Mouse (Mus musculus): ENCODE measurements around the gene Cc2d1a. TPM values are rescaled to one million over a fixed set of nuclear protein-coding genes. Genes with fewer than 3 reads are reported as not detected.

Gene Cc2d1a
- polyA plus RNA-seq, 1 experiment from 2014 or later = 19.5 TPM

DNA sequence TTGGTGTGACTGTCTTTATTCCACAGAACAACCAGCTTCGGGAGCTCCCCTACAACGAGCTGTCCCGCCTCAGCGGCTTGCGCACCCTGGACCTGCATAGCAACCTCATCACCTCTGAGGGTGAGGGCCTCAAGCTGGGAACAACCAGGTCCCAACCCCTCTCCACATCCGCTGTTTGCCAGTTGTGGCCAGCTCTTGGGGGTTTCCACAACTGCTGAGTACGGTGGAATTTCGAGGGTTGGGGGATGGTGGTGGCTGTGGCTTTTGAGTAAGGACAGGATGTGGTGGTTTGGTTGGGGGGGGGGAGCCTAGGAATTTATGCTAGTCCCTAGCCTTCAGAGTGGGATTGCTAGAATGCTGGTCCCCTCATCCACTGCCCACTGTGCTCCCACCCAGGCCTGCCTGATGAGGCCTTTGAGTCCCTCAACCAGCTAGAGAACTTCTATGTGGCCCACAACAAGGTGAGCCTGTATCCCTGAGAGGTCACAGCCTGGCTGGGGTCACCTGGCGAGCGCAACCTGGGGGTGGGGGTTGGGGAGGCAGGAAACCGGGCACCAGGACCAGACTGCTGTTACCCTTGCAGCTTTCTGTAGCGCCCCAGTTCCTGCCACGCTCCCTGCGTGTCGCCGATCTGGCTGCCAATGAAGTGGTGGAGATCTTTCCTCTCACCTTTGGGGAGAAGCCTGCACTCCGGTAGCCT is 20.4 kb downstream of the Cc2d1a start:
- no peak for ATAC-seq (ENCODE audit: low FRiP score, low read depth)
- Histone ChIP-seq H3K4me2 (replicated peaks) (no peak overlapping the region), H3K9me3 (no peaks in the 10 kb centered on the region), H3K27ac (replicated peaks) (no peak overlapping the region), H3K9ac (replicated peaks) (no peak overlapping the region), H3K36me3 (peaks cover 8% of the 10 kb centered on the region), H3K4me1 (peaks cover 4% of the 10 kb centered on the region; the same call in 1 of the 2 replicates), H3K4me3 (no peak overlapping the region), H3K27me3 (0 out of 2 replicates have a peak, but pooled peaks cover 15% of the 10 kb centered on the region)
- 77% methylated on average over 17 of the region's 17 CpGs for WGBS

DNA sequence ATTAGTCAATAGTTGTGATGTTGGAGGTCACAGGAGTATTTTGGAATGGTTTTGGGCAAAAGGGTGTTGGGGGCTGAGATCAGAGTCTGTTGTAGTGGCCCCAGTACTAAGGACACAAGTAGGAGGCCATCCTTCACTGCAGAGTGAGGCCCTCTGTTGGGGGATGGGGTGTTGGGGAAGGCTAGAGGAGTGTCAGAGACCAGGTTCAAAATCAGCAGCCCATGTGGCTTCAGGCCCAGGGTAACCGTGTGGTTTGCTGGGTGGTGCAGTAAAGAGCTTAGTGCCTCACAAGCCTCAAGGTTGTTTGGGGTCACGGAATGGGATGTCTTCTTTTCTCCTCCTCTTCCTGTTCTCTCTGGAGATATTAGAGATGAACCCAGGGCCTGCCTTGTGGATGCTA is 21.0 kb downstream of the Cc2d1a start:
- no peak for ATAC-seq (ENCODE audit: low FRiP score, low read depth)
- Histone ChIP-seq H3K36me3 (peaks cover 2% of the 10 kb centered on the region; the same call in 1 of the 2 replicates), H3K9ac (replicated peaks) (no peak overlapping the region), H3K27ac (replicated peaks) (no peak overlapping the region), H3K27me3 (0 out of 2 replicates have a peak, but pooled peaks cover 15% of the 10 kb centered on the region), H3K4me3 (no peak overlapping the region), H3K9me3 (no peaks in the 10 kb centered on the region), H3K4me1 (peaks cover 4% of the 10 kb centered on the region; the same call in 1 of the 2 replicates), H3K4me2 (replicated peaks) (no peak overlapping the region)
- WGBS = 79% methylated on average over 2 of the region's 2 CpGs

DNA sequence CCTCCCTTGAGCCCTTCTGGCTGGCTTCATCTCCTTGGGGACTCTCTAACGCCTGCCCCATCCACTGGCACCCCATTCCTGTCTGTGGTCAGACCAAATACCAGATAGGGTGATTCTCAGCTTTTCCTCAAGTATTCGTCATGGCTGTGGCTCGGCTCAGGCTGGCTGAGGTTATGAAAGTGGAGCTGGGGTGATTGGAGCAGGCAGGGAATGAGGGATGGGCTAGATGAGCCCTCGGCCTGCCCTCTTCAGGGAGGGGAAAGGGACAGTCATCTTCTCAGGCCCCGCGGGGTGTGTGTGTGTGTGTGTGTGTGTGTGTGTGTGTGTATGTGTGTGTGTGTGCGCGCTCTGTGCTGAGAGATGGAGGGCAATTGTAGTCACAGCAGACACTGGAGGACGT is 22.1 kb downstream of the Cc2d1a start, which contains the start of gene Podnl1:
TSS of gene Podnl1 (plus strand) at position 334 of the 400 bp plus-strand sequence.
- no peaks in the 10 kb centered on the region for H3K9me3 ChIP-seq
- no peaks in the 10 kb centered on the region for H3K36me3 ChIP-seq
- ATAC-seq (ENCODE audit: low FRiP score, low read depth) = no peak
- no peak within 1 kb of the TSS for H3K4me3 ChIP-seq
- H3K4me1 ChIP-seq = peaks cover 2% of the 10 kb centered on the region; the same call in 1 of the 2 replicates
- no peak within 1 kb of the TSS for H3K27ac ChIP-seq (replicated peaks)
- H3K27me3 ChIP-seq = 0 out of 2 replicates have a peak, but pooled peaks cover 7% of the 10 kb centered on the region
- H3K4me2 ChIP-seq (replicated peaks) = no peak within 1 kb of the TSS
- H3K9ac ChIP-seq (replicated peaks) = no peak within 1 kb of the TSS
- WGBS = 63% methylated on average over 7 of the region's 9 CpGs

DNA sequence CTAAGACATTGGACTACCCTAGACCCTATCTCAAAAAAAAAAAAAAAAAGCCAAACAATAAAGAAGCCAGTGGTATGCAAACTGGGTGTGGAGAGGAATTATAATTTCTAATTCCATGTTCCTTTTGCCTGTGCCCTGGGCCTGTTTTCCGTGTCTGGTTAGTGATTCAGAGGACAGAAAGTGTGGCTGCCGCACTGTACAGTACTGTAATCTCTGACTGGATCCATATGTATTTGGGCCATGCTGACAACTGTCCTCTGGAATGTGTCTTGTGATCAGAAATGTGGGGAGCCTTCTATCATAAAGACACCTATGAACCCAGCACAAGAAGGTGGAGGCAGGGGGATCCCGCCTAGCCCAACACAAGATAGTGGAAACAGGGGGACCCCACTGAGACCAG is 25.6 kb downstream of the Cc2d1a start:
- Histone ChIP-seq H3K27ac (replicated peaks) (no peak overlapping the region), H3K4me2 (replicated peaks) (no peak overlapping the region), H3K36me3 (no peaks in the 10 kb centered on the region), H3K4me3 (no peak overlapping the region), H3K4me1 (no peaks in the 10 kb centered on the region), H3K9me3 (no peaks in the 10 kb centered on the region), H3K27me3 (no peaks in the 10 kb centered on the region), H3K9ac (replicated peaks) (no peak overlapping the region)
- 87% methylated on average over 3 of the region's 3 CpGs for whole genome bisulfite sequencing
- no peak for ATAC-seq (ENCODE audit: low FRiP score, low read depth)

DNA sequence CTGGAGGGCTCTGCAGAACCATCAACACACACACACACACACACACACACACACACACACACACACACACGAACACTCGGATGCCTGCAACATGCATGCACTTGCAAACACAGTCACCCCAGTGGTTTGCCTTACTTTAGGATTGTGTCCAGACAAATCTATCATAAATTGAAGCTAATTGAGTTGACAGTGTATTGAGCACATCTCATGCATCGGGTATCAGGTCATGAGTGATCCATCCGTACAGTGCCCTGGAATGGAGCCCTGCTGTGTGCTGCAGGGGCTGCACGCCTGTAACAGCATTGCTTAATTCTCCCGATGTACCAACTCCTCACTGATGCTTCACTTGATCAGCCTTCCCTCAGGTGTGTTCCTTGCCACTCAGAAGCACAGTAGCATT is 32.1 kb downstream of the Cc2d1a start:
- H3K4me3 ChIP-seq = no peak overlapping the region
- 89% methylated on average over 6 of the region's 6 CpGs for WGBS
- no peak overlapping the region for H3K4me2 ChIP-seq (replicated peaks)
- ATAC-seq (ENCODE audit: low FRiP score, low read depth) = no peak
- H3K9me3 ChIP-seq = no peaks in the 10 kb centered on the region
- no peaks in the 10 kb centered on the region for H3K4me1 ChIP-seq
- H3K9ac ChIP-seq (replicated peaks) = no peak overlapping the region
- H3K27me3 ChIP-seq = no peaks in the 10 kb centered on the region
- no peak overlapping the region for H3K27ac ChIP-seq (replicated peaks)
- H3K36me3 ChIP-seq = no peaks in the 10 kb centered on the region

DNA sequence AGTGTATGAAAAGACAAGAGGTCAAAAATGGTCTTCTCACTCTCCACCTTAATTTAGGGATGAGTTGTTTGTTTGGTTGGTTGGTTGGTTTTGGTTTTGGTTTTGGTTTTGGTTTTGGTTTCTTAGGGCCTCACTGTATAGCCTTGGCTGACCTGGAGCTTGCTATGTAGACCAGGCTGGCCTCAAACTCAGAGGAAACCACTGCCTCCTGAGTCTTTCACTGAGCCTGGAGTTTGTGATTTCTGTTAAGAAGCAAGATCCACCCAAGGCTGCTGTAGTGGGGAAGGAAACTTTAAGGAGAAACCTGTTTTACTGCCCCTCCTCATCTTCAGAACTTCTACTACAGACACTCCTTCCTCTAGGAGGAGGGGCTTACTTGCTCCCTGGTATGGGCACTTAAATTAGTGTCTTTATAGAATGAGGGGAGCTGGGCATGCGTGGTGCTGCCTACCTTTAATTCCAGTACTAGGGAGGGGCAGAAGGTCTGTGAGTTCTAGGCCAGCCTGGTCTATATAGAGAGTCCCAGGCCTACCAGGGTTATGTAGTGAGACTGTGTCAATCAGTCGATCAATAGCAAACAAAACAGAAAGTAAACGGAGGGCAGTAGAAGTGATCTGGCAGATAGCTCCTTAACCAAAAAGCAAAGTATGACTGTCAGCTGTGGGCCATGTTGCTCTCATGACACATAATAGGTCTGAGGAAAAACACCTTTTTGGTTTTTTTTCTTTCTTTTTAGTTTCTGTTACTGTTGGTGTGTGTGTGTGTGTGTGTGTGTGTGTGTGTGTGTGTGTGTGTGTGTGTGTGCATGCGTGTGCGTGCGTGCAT is 41.3 kb downstream of the Cc2d1a start:
- H3K9me3 ChIP-seq = no peaks in the 10 kb centered on the region
- H3K4me2 ChIP-seq (replicated peaks) = no peak overlapping the region
- no peaks in the 10 kb centered on the region for H3K27me3 ChIP-seq
- no peak overlapping the region for H3K9ac ChIP-seq (replicated peaks)
- H3K4me3 ChIP-seq = no peak overlapping the region
- no peak for ATAC-seq (ENCODE audit: low FRiP score, low read depth)
- H3K36me3 ChIP-seq = peaks cover 12% of the 10 kb centered on the region
- WGBS = 95% methylated on average over 6 of the region's 6 CpGs
- peaks cover 29% of the 10 kb centered on the region for H3K4me1 ChIP-seq
- no peak overlapping the region for H3K27ac ChIP-seq (replicated peaks)

DNA sequence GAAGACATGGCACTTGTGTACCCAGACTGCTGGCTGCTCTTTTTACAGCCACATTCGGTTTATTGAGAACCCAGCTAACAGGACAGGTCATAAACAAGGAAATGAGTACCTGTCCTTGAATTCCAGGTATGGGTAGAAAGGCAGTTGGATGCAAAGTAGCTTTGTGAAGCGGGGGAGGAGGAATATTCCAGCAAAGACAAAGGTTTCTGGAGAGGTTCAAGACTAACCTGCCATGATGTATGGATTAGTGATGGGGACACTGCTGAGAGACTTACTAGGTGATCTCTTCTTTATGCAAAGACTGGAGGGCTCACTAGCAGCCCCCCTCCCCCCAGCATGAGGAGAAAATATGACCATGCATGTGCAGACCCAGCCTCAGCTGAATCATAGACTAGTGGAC is 42.1 kb downstream of the Cc2d1a start:
- H3K9ac ChIP-seq (replicated peaks) = no peak overlapping the region
- H3K9me3 ChIP-seq = no peaks in the 10 kb centered on the region
- H3K27ac ChIP-seq (replicated peaks) = peak overlapping the region; percentile 79; the same call in 1 of the 2 replicates
- ATAC-seq (ENCODE audit: low FRiP score, low read depth) = no peak
- H3K36me3 ChIP-seq = peaks cover 20% of the 10 kb centered on the region
- no peak overlapping the region for H3K4me2 ChIP-seq (replicated peaks)
- no peaks in the 10 kb centered on the region for H3K27me3 ChIP-seq
- peaks cover 29% of the 10 kb centered on the region for H3K4me1 ChIP-seq
- 80% methylated on average over 2 of the region's 2 CpGs for WGBS
- no peak overlapping the region for H3K4me3 ChIP-seq

DNA sequence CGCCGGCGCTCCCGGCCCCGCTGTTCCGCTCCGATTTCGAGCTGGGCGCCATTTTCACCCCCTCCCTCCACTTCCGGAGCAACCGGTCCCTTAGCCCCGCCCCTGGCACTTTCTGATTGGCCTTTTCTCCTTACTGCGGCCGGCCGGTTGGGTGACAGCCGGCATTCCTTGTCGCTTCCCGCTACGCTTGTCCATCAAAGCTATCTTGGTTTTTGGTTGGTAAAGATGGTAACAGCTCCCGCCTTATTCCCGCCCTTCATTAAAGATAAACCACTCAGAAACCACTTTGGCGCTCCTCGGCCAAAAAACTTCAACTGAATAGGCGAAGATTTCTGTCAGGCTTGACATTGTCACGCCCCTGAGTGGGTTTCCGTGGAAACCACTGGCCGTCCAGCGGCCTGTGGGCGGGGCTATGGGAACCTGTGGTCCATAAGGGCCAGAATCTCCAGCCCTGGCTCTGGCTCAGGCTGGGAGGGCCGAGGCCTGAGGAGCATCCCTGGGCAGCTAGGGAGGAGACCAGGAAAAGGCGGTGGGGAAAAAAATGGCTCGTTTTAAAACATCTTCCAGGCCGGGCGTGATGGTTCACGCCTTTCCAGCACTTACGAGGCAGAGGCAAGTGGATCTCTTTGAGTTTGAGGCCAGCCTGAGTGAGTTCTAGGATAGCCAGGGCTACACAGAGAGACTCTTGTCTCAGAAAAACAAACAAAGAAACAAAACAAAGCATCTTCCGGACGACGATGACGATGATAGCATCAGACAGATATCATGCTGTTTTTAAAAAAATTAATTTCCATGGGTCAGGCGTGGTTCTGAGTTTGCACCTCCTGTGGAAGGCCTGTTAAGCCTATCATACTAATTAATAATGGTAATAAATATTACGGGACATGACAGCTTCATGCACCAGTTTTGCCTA is 42.8 kb downstream of the Cc2d1a start, which contains the start of gene Dcaf15:
TSS of gene Dcaf15 (minus strand) at position 72 of the 913 bp plus-strand sequence.
- Histone ChIP-seq H3K4me2 (replicated peaks) (peak within 1 kb of the TSS; percentile 83), H3K4me1 (peaks cover 29% of the 10 kb centered on the region), H3K27me3 (no peaks in the 10 kb centered on the region), H3K36me3 (peaks cover 25% of the 10 kb centered on the region), H3K27ac (replicated peaks) (peak within 1 kb of the TSS; percentile 81), H3K9ac (replicated peaks) (peak within 1 kb of the TSS; percentile 79), H3K9me3 (no peaks in the 10 kb centered on the region), H3K4me3 (peak within 1 kb of the TSS; percentile 52)
- 7% methylated on average over 42 of the region's 42 CpGs for WGBS
- peak; percentile 97 for ATAC-seq (ENCODE audit: low FRiP score, low read depth)

DNA sequence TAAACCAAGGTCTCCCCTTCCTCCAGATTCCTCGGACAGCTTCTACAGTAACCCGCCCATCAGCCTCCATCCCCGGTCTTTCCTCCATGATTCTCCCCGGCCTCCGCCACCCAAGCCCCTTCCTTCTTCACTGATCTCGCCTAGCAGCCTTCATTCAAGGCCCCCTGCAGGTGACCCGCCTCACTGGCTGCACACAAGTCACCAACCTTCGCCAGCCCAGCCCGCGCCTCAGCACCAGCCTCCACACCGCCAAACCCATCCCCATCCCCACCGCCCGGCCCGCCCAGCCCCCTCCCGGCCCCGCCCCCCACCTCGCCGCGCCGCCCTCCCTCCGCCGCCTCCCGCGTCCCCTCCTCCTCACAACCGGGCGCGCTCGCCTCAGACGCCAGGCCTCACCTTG is 43.5 kb downstream of the Cc2d1a start:
- H3K27me3 ChIP-seq = no peaks in the 10 kb centered on the region
- peak; percentile 83 for ATAC-seq (ENCODE audit: low FRiP score, low read depth)
- H3K4me3 ChIP-seq = peak overlapping the region; percentile 52
- H3K4me2 ChIP-seq (replicated peaks) = peak overlapping the region; percentile 83
- H3K36me3 ChIP-seq = peaks cover 32% of the 10 kb centered on the region
- no peaks in the 10 kb centered on the region for H3K9me3 ChIP-seq
- H3K4me1 ChIP-seq = peaks cover 29% of the 10 kb centered on the region
- WGBS = 1% methylated on average over 28 of the region's 29 CpGs
- H3K9ac ChIP-seq (replicated peaks) = peak overlapping the region; percentile 79
- H3K27ac ChIP-seq (replicated peaks) = peak overlapping the region; percentile 81

DNA sequence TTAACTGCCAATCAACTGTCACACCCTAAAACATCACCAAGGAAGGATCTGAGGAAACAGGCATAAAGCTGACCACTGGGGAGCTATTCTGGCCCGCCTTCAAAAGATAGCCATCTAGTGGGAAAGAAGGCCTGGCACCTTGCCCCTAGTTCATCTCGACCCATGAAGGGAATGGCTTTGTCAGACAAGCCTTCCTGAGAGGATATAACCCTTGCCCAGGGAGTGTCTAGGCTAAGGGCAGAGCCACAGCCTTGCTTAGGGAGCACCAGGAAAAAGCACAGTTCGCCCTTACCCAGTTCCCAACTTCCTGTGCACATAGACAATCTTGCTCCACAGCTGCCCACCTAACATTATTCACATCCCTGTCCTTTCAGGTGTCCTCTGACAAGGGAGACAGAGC is 44.1 kb downstream of the Cc2d1a start:
- Histone ChIP-seq H3K4me3 (peak overlapping the region; percentile 52), H3K9ac (replicated peaks) (peak overlapping the region; percentile 79), H3K4me2 (replicated peaks) (peak overlapping the region; percentile 83), H3K36me3 (peaks cover 38% of the 10 kb centered on the region), H3K4me1 (peaks cover 29% of the 10 kb centered on the region), H3K27me3 (no peaks in the 10 kb centered on the region), H3K9me3 (no peaks in the 10 kb centered on the region), H3K27ac (replicated peaks) (peak overlapping the region; percentile 81)
- 60% methylated on average over 3 of the region's 3 CpGs for WGBS
- ATAC-seq (ENCODE audit: low FRiP score, low read depth) = no peak

DNA sequence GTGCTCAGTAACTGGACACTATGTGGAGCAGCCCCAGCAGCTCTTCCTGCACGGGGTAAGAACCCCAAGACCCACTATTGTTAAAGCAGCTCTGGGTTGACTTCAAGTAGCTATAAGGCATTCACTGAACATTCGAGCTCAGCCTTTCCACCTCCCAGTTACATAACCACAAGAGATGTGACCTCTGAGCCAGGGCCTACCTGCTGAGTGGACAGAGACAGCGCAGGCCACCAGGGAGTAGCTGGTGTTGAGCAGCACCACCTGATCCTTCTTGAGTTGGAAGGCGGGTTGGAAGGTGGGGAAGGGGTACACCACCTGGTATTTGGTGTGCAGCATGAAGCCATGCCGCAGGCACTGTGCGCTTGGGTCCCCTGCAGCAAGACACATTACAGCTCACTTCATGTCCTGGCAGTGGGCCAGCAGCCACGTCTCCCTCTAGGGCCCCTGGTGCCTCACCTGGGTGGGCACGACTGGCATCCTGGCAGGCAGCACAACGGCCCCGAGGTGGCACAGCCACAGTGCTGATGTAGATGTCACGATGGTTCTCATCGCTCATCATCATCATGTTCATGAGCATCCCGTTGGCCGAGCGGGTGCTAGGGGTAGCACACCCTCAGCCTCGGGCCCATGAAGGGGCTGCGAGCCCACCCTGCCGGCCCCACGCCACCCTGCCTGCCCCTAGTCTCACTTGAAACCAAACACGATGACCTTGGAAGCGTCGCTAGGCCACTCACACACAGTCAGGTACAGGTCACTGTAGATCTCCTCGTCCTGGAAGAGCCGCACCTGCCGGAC is 46.1 kb downstream of the Cc2d1a start:
- ATAC-seq (ENCODE audit: low FRiP score, low read depth) = no peak
- Histone ChIP-seq H3K27ac (replicated peaks) (no peak overlapping the region), H3K4me2 (replicated peaks) (no peak overlapping the region), H3K9ac (replicated peaks) (no peak overlapping the region), H3K4me3 (no peak overlapping the region), H3K4me1 (peaks cover 29% of the 10 kb centered on the region), H3K27me3 (no peaks in the 10 kb centered on the region), H3K36me3 (peaks cover 57% of the 10 kb centered on the region), H3K9me3 (no peaks in the 10 kb centered on the region)
- 94% methylated on average over 25 of the region's 25 CpGs for WGBS

Measured in midbrain, embryonic 12.5 days (tissue).